Mouse (Mus musculus) forelimb bud, embryonic 11.5 days (tissue): ENCODE data around the gene Ttll11.

Experiments
- DNase-seq: peaks from one replicate; pipeline ENCODE4 v3.0.0-alpha.2; 2012; ENCODE audit warnings: low read depth, low spot score

Ttll11 gene

GRCm38 (mm10) chr2:35965883-35966513 is 13.7 kb downstream of the Ttll11 start:
- DNase-seq: no peak

GRCm38 (mm10) chr2:35963280-35963679 is 16.4 kb downstream of the Ttll11 start:
- DNase-seq: no peak

GRCm38 (mm10) chr2:35961593-35962127 is 18.1 kb downstream of the Ttll11 start:
- no peak for DNase-seq

DNA sequence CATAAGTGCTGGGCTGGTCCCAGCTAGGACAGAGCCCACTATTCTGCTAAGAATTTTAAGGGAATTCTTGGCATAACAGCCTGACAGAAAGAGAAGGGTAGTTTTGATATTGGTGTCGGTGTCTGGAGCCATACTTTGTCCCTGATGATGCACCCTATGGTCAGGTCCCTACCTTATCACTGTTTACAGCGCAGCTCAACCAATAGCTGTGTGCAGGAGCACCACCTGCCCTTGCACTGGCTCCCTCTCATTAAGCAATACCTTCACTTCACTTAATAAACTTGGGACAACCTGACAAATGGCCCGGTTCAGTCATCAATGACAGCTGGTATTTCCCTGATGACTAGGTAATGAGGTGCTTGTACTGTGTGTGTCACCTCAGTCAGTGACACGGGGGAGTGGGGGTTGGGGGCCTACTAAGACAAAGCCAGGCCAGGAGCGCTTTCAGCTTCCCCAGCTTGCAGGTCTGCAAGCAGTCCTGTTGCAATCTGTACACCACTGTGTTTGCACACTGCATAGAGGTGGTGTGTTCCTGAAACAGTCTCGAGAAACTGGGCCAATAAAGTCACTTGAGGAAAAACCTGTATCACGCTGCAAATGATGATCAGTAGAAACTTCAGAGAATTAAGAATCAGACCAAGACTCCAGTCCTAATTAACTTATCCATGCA is 22.1 kb downstream of the Ttll11 start:
- no peak for DNase-seq

DNA sequence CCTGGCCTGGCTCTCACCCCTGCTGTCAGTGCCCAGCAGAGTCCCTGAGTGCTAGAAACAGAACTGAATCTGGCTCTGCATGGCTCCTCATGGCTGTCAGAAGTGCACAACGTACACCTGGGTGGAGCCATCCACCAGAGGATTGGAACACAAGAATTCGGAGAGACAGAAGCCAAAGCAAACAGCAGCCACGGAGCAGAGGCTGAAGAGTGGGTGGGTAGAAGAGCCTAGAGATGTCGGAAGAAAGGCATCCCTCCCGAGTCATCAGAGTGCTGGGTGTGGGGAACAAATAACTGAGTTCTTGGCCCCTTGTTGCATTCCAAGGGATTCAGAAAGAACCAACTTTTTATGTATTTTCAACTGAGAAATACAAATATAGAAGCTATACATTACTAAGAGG is 24.5 kb downstream of the Ttll11 start:
- no peak for DNase-seq

GRCm38 (mm10) chr2:35952187-35952958 is 27.3 kb downstream of the Ttll11 start:
- DNase-seq: no peak

DNA sequence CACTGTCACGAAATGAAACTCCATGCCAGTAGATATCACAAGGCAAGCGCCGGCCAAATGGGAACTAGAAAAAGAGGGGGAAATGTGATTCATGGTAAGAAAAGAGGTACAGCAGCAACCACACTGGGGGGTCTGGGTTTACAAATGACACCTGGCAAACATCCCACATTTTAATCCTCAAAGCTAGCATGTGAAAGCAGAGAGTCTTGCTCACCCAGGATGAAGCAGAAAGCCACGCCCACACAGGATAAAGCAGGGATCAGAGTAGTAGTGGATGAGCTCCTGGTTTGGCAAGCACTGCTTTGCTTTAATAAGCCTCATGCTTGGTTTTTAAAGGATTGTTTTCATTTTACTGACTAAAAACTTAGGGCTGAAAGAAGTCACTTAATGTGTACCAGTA is 34.8 kb downstream of the Ttll11 start:
- no peak for DNase-seq

- DNase-seq: no peak
Measured at GRCm38 (mm10) chr2:35942960-35943359, 36.8 kb downstream of the Ttll11 start.

DNA sequence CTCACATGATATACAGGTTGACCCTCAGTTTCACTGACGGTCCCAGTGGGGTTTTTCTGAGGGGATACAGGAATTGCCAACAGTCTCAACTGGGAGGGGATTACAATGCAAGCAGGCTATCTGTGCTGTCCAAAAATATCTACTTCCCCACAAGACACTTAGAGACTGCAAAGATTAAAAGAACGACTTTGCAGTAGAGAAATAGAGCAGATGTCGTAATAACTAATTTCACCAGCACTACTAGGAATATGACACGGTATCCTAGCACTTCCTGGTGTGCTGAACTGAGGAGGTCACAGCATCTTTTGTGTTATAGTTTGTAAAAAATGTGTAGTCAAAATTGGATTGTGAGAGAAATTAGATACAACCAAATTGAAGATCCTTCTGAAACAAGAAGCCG is 44.7 kb downstream of the Ttll11 start:
- DNase-seq: no peak

GRCm38 (mm10) chr2:35933116-35933515 is 46.6 kb downstream of the Ttll11 start:
- no peak for DNase-seq

DNA sequence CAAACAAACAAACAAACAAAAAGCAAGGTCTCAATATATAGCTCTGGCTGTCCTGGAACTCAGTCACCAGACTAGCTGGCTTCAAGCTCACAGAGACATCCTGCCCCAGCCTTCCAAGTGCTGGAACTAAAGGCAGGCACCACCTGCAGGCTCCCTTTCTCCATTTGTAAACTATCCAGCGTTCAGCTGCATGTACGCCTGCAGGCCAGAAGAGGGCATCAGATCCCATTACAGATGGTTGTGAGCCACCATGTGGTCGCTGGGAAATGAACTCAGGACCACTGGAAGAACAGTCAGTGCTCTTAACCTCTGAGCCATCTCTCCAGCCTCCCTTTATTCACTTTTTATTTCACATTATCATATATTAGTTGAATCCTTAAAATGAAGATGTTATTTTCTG is 48.1 kb downstream of the Ttll11 start:
- no peak for DNase-seq

- DNase-seq: peak; percentile 81
Measured at GRCm38 (mm10) chr2:35930498-35931149, 49.1 kb downstream of the Ttll11 start.

DNA sequence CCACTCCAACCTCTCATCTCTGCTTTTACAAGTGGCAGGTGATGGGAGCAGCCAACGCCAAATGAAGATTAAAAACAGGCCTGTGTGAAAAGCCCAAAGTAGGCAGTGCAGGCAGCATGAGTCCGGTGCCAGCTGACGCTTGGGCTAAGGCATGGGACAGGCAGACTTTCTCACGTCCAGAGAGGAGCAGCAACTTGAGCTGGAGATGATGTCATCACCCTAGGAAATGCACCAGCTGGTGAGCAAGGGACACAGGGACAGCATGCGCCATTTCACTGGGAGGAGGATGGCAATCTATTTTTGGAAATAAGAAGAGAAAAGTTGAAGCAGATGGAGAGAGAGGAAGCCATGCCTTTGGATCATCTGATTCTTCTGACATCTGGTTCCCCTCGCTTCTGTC is 51.6 kb downstream of the Ttll11 start:
- no peak for DNase-seq

GRCm38 (mm10) chr2:35924947-35925346 is 54.8 kb downstream of the Ttll11 start:
- no peak for DNase-seq

DNA sequence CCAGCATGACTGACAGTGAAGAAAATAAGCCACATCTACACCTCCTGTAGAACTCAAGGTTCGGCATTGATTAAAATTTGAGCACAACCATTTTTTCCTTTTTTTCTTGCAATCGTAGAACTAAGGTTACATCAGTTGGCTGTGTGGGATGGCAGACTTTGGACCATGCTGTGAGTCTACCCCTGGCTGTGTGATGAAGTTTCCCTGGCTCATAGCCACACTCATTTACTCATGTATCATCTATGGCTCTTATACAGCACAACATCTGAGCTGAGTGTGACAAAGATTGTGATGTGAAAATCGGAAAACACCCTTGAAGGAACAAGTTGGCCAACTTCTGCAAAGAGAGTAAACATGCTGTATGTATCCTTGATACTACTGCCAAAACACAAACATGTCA is 56.8 kb downstream of the Ttll11 start:
- DNase-seq: no peak

- no peak for DNase-seq
Measured at GRCm38 (mm10) chr2:35912090-35912489, 67.6 kb downstream of the Ttll11 start.

DNA sequence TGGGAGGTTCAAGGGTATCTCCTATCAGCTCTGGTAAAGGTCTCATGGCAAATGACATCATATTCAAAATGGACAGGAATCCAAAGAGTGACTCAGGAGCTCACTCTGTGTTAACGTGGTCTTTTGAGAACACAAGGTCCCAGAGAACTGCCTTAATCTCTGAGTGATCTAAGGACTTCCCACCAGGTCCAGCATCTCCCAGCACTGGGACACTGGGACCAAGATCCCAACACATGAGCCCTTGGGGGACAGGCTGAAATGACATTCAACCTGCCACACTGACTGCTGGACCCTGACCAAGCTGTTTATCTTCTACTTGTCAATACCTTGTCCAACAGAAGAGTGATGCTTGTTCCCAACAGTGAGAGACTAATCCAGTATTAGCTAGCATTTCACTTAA is 68.0 kb downstream of the Ttll11 start:
- DNase-seq: no peak

DNA sequence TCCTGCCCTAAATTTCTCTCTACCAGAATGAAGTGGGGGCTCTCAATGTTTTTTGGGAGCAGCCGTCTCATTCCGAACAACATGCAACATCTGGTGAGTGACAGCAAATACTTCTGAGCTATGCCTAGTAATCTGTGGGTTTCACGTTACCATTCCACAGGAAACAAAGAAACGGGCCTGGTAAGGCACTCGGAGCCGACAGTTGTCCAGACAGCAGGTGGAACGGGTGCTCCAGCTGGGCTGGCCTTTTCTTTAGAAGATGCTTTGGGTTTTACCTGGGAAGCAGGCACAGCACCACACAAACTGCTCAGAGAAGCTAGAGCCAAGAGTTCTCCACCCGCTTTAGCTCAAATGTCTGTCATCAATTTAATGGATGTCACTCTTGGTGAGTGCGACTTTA is 69.0 kb downstream of the Ttll11 start:
- DNase-seq: peak; percentile 55

GRCm38 (mm10) chr2:35909353-35909752 is 70.4 kb downstream of the Ttll11 start:
- no peak for DNase-seq

- DNase-seq: no peak
Measured at GRCm38 (mm10) chr2:35907578-35907977, 72.1 kb downstream of the Ttll11 start.

DNA sequence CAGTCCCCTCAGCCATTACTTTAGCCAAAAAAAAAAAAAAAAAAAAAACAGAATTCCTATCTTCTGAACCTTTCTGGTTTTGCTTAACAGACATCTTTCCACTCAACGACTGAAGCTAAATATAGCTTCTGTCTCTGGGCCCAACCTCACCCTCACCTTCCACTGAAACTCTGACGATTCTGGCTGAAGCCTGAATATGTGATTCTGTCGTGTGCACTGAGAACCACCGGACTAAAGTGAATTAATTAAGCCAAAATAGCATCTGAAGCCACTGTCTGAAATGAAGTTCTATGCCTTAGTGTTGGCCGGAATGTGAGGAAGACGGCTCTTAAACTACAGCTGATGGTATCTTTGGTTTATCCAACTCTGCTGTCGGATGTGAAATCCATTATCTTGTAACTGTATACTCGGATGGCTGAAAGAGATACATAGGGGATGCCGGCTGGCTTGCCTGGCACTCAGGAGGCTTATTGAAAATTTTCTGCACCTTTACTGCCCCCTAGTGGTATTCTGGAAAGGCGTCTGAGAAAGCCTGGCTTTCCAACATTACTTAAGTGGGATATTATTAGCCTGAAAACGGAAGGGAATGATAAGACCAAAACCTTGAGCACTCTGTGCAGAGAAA is 73.4 kb downstream of the Ttll11 start:
- peak; percentile 83 for DNase-seq

GRCm38 (mm10) chr2:35900845-35901244 is 78.9 kb downstream of the Ttll11 start:
- DNase-seq: no peak
